Mouse (Mus musculus): ENCODE data around the gene Clns1a. TPM values are rescaled to one million over a fixed set of nuclear protein-coding genes. Genes with fewer than 3 reads are reported as not detected.

Gene Clns1a
- total RNA-seq (2023): 10 to 100 TPM; 39.6 to 44.3 TPM

GRCm38 (mm10) chr7:97696506-97697254 lies at the start of gene Clns1a:
Gene Clns1a (plus strand): TSS chr7:97696634.

GRCm38 (mm10) chr7:97737638-97738456 lies 41.4 kb downstream of the Clns1a start, which contains the start of gene Aqp11:
Gene Aqp11 (minus strand): TSS chr7:97738289.

Other genes starting within 250 kb of the Clns1a start
- 1 to 10 TPM in 1 of 2 experiments, under 1 TPM in 1; 0.71 to 1.1 TPM for gene Kctd14, start 245.3 kb upstream of the Clns1a start, total RNA-seq (2023)
- 10 to 100 TPM; 26.4 to 30.9 TPM for gene Ints4, start 215.7 kb upstream of the Clns1a start, total RNA-seq (2023)
- 1 to 10 TPM; 7.2 to 9.1 TPM for gene Aamdc, start 117.1 kb upstream of the Clns1a start, total RNA-seq (2023)
- 10 to 100 TPM; 50.4 to 58.4 TPM for gene Rsf1, start 116.7 kb upstream of the Clns1a start, total RNA-seq (2023)
- under 1 TPM; 0.13 to 0.43 TPM for gene Aqp11, start 41.7 kb downstream of the Clns1a start, total RNA-seq (2023)
- 10 to 100 TPM; 44.4 to 44.8 TPM for gene Pak1, start 91.9 kb downstream of the Clns1a start, total RNA-seq (2023)
- not detected for gene Gdpd4, start 223.3 kb downstream of the Clns1a start, total RNA-seq (2023)

Data from monocyte, adult 59 days (primary cell).